Mouse (Mus musculus) hindbrain, embryonic 15.5 days (tissue): ENCODE results near the gene Cyp4f13. TPM values are rescaled to one million over a fixed set of nuclear protein-coding genes. Genes with fewer than 3 reads are reported as not detected.

Experiments used
- ATAC-seq: fragments of 200-750 bp; cut with Nextera tagmentation; 2 replicates; pipeline ENCODE4 v1.8.0; 2017; ENCODE audit warnings: low read depth, moderate number of reproducible peaks, moderate TSS enrichment; ENCODE audit not compliant: low FRiP score
- H3K27ac ChIP-seq: fragments of 300-500 bp; sonication (generic); replicated peaks from 2 replicates; pipeline ENCODE4 v1.5.1; 2015; ENCODE audit warnings: mild to moderate bottlenecking, inconsistent platforms
- H3K27me3 ChIP-seq: fragments of 300-500 bp; sonication (generic); 2 replicates; pipeline ENCODE4 v1.6.1; 2015; ENCODE audit warnings: control low read depth, inconsistent platforms
- H3K36me3 ChIP-seq: fragments of 300-500 bp; sonication (generic); 2 replicates; pipeline ENCODE4 v1.6.1; 2015; ENCODE audit warnings: control low read depth, inconsistent platforms
- H3K4me1 ChIP-seq: fragments of 300-500 bp; sonication (generic); replicated peaks from 2 replicates; pipeline ENCODE4 v1.6.1; 2015; ENCODE audit warnings: control low read depth, inconsistent platforms
- H3K4me2 ChIP-seq: fragments of 300-500 bp; sonication (generic); 2 replicates; pipeline ENCODE4 v1.6.1; 2015; ENCODE audit warnings: moderate library complexity, mild to moderate bottlenecking, inconsistent platforms
- H3K4me3 ChIP-seq: fragments of 300-500 bp; sonication (generic); 2 replicates; pipeline ENCODE4 v1.5.1; 2015; ENCODE audit warnings: mild to moderate bottlenecking, inconsistent platforms
- H3K9ac ChIP-seq: fragments of 300-500 bp; sonication (generic); 2 replicates; pipeline ENCODE4 v1.6.1; 2015; ENCODE audit warnings: inconsistent platforms
- H3K9me3 ChIP-seq: fragments of 300-500 bp; sonication (generic); 2 replicates; pipeline ENCODE4 v1.6.1; 2016; ENCODE audit warnings: control low read depth, inconsistent platforms
- WGBS: fragments of 180-500 bp; shearing (Covaris S2); methylation state at CpG from one replicate; pipeline ENCODE4 v1.1.7; 2015; 5-methylcytosine and 5-hydroxymethylcytosine counted together
- polyA plus RNA-seq: library from polyadenylated mRNA; unstranded; fragments of >200 nt; fragmentation: Nextera tagmentation; extraction: Ambion mirVana; gene quantifications from 2 replicates; pipeline ENCODE4 v1.2.1, GENCODE M21; 2015

The Cyp4f13 gene
- polyA plus RNA-seq, 1 experiment from 2014 or later = 9.8 TPM

DNA sequence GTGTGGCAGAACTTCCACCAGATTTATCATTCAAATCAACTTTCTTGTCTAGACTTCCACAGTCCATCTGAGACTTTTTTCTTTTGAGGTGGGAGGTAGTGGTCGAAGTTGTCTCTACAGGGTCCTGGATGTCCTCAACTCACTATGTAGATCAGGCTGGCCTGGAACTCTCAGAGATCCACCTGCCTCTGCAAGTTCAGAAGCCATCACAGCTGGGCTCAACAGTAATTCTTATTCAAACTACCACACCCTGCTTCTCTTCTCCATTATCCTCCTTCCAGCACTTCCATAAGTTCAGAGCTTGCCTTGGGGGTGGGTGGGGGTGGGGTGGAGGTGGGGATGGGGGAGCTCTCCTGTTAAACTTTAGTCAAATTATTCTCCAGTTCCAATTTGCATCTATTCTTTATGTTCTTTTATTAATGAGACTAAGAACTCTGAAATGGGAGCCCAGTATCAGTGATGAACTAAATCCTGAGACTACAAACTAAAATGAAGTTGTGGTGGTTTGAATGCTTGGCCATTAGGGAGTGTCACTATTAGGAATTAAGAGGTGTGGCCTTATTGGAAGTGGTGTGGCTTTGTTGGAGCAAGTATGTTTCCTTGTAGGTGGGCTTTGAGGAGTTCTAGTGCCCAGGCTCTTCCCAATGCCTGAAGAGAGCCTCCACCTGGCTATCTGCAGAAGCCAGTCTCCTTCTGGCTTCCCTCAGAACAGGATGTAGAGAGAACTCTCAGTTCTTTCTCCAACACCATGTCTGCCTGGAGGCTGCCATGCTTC lies 45.3 kb downstream of the Cyp4f13 start:
- Histone ChIP-seq H3K4me1 (0 out of 2 replicates have a peak, but pooled peaks cover 4% of the 10 kb centered on the region), H3K36me3 (no peaks in the 10 kb centered on the region), H3K9ac (no peak overlapping the region), H3K9me3 (no peaks in the 10 kb centered on the region), H3K27me3 (0 out of 2 replicates have a peak, but pooled peaks cover 9% of the 10 kb centered on the region), H3K4me2 (no peak overlapping the region), H3K4me3 (no peak overlapping the region), H3K27ac (no peak overlapping the region)
- ATAC-seq = no peak
- 57% methylated on average over 1 of the region's 1 CpGs for WGBS

- 87% methylated on average over 4 of the region's 4 CpGs for WGBS
- no peak for ATAC-seq
- H3K4me2 ChIP-seq = no peak overlapping the region
These were observed 51.8 kb downstream of the Cyp4f13 start for GRCm38 (mm10) chr17:32895421-32895820.

GRCm38 (mm10) chr17:32893901-32894300 lies 53.3 kb downstream of the Cyp4f13 start:
- no peak overlapping the region for H3K4me3 ChIP-seq
- no peak overlapping the region for H3K9ac ChIP-seq
- ATAC-seq = no peak
- no peaks in the 10 kb centered on the region for H3K9me3 ChIP-seq
- no peaks in the 10 kb centered on the region for H3K36me3 ChIP-seq
- H3K27ac ChIP-seq = no peak overlapping the region
- WGBS = 80% methylated on average over 3 of the region's 3 CpGs
- H3K27me3 ChIP-seq = no peaks in the 10 kb centered on the region
- no peak overlapping the region for H3K4me2 ChIP-seq
- peaks cover 19% of the 10 kb centered on the region for H3K4me1 ChIP-seq

More at GRCm38 (mm10) chr17:32895421-32895820, 51.8 kb downstream of the Cyp4f13 start:
- no peaks in the 10 kb centered on the region for H3K27me3 ChIP-seq
- H3K9ac ChIP-seq = no peak overlapping the region
- H3K4me3 ChIP-seq = no peak overlapping the region
- H3K9me3 ChIP-seq = no peaks in the 10 kb centered on the region
- no peak overlapping the region for H3K27ac ChIP-seq
- no peaks in the 10 kb centered on the region for H3K36me3 ChIP-seq
- peaks cover 8% of the 10 kb centered on the region for H3K4me1 ChIP-seq

DNA sequence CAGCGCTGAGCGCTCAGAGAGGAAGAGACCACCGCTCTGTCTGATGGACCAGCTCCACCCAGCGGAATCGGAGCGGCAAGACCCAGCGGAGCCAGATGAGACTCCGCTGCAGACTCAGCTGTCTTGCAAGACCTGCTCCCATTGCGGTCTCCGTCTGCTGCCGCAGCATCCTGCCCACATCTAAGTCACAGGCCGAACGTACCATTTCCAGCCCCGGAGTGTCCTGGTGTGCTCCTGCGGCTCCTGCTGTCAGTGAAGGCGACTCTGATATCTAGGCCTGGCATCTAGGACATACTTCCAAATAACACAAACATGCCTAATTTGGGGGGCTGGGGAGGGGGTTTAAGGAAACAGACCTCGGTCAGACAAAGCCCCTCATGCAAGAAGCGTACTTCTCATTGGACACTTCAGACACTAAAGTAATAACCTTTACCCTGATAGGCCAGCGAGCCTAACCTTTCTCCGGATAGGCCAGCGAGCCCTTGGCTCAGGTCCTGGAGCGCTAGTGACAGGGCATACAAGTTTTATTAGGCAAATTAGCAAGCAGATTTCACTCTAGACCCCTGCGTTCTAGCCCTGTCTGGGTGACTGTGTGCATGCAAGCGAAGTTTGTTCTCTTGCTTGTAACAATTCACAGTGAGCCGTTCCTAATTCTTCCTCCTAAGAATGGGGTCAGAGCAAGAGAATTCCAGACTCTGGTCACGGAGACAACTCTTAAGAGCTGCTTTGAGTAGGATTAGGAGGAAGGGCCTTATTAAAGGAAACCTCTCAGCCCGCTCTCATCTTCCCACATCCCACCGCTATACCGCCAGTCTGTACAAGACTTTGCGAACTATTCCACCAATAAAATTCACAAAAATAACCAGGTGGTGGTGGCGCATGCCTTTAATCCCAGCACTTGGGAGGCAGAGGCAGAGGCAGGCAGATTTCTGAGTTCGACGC lies 55.7 kb downstream of the Cyp4f13 start, which contains the start of gene Zfp870:
TSS of gene Zfp870 (minus strand) at position 404 of the 942 bp plus-strand sequence.
- Histone ChIP-seq H3K36me3 (peaks cover 3% of the 10 kb centered on the region; the same call in 1 of the 2 replicates), H3K4me3 (peak within 1 kb of the TSS; percentile 57), H3K9ac (peak within 1 kb of the TSS; percentile 79), H3K4me2 (peak within 1 kb of the TSS; percentile 82), H3K9me3 (no peaks in the 10 kb centered on the region), H3K4me1 (peaks cover 19% of the 10 kb centered on the region), H3K27ac (peak within 1 kb of the TSS; percentile 83), H3K27me3 (no peaks in the 10 kb centered on the region)
- peak; percentile 98 for ATAC-seq
- WGBS = 11% methylated on average over 33 of the region's 33 CpGs

DNA sequence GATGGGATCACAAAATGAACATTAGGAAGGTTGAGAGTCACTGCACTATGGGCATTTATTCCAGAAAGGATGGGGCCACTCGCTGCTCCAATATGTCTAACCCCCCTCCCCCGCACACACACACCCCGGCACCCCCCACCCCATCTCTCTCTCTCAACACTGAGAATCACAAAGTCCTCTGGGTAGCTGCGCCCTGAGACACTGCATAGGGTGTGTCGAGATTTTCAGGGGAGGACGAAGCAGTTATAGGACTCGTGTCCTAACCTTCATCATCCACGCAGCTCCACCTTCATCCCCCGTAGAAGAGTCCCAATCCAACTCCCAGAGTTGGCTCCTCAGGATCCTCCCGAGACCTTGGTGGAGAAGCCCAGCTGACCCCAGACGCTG lies 56.4 kb downstream of the Cyp4f13 start:
- H3K27ac ChIP-seq = peak overlapping the region; percentile 83
- peak overlapping the region; percentile 82 for H3K4me2 ChIP-seq
- H3K9ac ChIP-seq = peak overlapping the region; percentile 79
- no peaks in the 10 kb centered on the region for H3K27me3 ChIP-seq
- H3K4me1 ChIP-seq = peaks cover 19% of the 10 kb centered on the region
- H3K4me3 ChIP-seq = peak overlapping the region; percentile 57
- H3K36me3 ChIP-seq = peaks cover 3% of the 10 kb centered on the region; the same call in 1 of the 2 replicates
- H3K9me3 ChIP-seq = no peaks in the 10 kb centered on the region
- peak; percentile 52; the same call in 1 of the 2 replicates for ATAC-seq
- WGBS = 5% methylated on average over 11 of the region's 11 CpGs

DNA sequence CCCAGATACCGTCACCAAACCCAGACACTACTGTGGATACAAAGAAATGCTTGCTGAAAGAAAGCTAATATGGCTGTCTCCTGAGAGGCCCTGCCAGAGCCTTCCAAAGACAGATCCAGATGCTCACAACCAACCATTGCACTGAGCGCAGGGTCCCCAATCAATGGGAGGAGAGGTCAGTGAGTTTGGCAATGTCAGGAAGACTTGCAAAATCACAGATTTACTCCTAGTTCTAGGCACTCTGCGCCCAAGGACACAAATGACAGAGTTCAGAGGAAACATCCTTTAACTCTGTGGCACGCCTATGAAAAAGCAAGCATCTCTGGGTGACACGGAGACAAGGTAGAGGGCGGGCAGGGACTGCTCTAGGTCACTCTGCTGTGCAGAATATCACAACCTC lies 57.6 kb downstream of the Cyp4f13 start:
- H3K4me3 ChIP-seq = no peak overlapping the region
- no peak overlapping the region for H3K27ac ChIP-seq
- peak overlapping the region; percentile 82; the same call in 1 of the 2 replicates for H3K4me2 ChIP-seq
- H3K9ac ChIP-seq = no peak overlapping the region
- no peaks in the 10 kb centered on the region for H3K27me3 ChIP-seq
- peaks cover 10% of the 10 kb centered on the region for H3K36me3 ChIP-seq
- no peaks in the 10 kb centered on the region for H3K9me3 ChIP-seq
- 96% methylated on average over 6 of the region's 6 CpGs for WGBS
- peaks cover 19% of the 10 kb centered on the region for H3K4me1 ChIP-seq
- ATAC-seq = no peak

DNA sequence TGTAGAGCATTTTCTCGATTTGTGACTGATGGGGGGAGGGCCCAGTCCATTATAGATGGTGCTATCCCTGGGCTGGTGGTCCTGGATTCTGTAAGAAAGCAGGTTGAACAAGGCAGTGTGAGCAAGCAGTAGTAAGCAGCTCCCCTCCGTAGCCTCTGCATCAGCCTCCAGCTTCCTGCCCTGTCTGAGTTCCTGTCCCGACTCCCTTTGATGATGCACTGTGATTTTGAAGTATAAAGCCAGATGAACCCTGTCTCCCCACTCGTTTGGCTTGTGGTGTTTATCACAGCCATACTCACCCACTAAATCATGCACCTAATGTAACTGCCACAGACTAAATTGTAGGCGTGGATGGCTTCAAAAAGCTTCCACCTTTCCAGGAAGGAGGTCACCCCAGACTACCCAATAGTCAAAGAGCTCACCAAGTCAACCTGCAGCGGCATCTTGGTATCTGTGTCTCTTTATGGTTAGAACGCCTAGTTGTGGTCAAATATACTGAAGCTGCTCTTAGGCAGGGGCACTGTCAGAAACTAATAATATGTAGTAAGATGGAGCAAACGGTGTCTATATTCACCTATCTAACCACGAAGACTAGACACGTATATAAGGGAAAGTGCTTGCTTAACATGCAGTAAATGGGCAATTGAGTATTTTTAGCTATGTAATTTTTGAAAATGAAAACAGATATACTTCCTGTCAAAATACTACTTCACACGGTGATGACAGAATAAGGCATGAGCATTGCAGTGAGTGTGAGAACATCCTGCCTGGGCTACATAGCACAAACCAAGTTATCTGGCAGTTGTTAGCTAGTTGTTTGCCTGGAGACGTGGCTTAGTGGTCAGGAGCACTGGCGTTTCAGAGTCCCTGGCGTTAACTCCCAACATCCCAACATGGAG lies 66.6 kb downstream of the Cyp4f13 start:
- no peak overlapping the region for H3K4me3 ChIP-seq
- no peak overlapping the region for H3K4me2 ChIP-seq
- no peak for ATAC-seq
- WGBS = 92% methylated on average over 14 of the region's 14 CpGs
- H3K27me3 ChIP-seq = peaks cover 3% of the 10 kb centered on the region; the same call in 1 of the 2 replicates
- no peak overlapping the region for H3K27ac ChIP-seq
- no peaks in the 10 kb centered on the region for H3K9me3 ChIP-seq
- no peaks in the 10 kb centered on the region for H3K4me1 ChIP-seq
- H3K9ac ChIP-seq = no peak overlapping the region
- peaks cover 52% of the 10 kb centered on the region for H3K36me3 ChIP-seq

DNA sequence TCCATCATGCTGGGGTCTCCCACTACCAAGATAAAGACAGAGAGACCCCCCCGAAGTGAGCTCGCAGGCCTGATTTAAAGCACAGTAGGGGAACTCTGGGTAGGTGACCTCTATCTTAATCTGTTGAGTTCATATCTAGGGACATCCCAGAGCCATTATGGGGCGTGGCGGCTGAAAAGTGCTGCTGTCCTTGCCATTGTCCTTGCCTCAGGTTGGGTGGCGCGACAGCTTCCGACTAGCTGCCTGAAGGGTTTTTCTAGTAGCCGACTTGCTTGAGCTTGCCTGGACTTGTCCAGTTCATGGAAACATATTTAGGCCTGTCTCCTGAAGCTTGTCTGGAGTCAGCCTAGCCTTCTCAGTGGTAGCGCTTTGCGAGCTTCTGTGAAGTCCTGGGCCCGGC lies 68.4 kb downstream of the Cyp4f13 start:
- Histone ChIP-seq H3K27me3 (peaks cover 3% of the 10 kb centered on the region; the same call in 1 of the 2 replicates), H3K27ac (no peak overlapping the region), H3K4me1 (no peaks in the 10 kb centered on the region), H3K9me3 (no peaks in the 10 kb centered on the region), H3K4me3 (no peak overlapping the region), H3K9ac (no peak overlapping the region), H3K36me3 (peaks cover 37% of the 10 kb centered on the region), H3K4me2 (no peak overlapping the region)
- ATAC-seq = no peak
- 96% methylated on average over 11 of the region's 11 CpGs for WGBS

DNA sequence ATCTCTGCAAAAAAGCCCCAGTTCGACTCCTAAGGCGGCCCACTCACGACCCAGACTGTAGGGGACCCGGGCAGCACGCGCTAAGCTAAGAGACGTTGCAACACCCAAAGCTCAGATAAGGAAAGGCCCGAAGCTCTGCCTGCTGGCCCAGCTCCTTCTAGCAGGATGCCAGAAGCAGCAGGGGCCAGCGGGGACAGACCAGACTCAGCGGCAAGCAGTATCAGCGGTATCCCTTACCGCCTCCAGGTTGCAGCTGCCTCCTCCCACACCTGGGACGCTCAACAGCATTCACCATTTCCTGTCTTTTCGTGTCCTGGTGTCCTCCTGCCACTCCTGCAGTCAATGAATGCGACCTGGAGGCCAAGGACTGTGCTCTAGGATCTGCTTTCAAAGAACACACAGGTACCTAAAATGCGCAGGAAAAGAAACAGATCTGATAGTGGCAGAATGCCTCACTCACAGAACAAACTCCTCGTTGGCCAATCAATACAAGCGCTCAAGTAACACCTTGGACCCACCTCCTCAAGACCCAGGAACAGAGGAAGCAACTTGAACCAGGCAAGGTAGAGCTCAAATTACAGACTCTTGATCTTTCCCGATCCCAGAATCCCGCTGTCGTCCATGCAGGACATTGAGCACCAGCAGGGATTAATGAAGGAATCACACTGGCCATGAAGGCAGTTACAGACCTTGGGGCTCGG lies 69.6 kb downstream of the Cyp4f13 start:
- no peak overlapping the region for H3K4me2 ChIP-seq
- H3K9ac ChIP-seq = no peak overlapping the region
- no peak for ATAC-seq
- no peak overlapping the region for H3K4me3 ChIP-seq
- peaks cover 3% of the 10 kb centered on the region; the same call in 1 of the 2 replicates for H3K27me3 ChIP-seq
- H3K36me3 ChIP-seq = peaks cover 27% of the 10 kb centered on the region
- H3K27ac ChIP-seq = no peak overlapping the region
- 15% methylated on average over 22 of the region's 22 CpGs for WGBS
- H3K9me3 ChIP-seq = no peaks in the 10 kb centered on the region
- no peaks in the 10 kb centered on the region for H3K4me1 ChIP-seq
